Mouse (Mus musculus): ENCODE measurements around the gene Klhdc8a.

Gene Klhdc8a

GRCm38 (mm10) chr1:132290921-132291675 lies 7.3 kb upstream of the Klhdc8a start:
- no peak for DNase-seq (ENCODE audit: low spot score in 2 of 2)

- DNase-seq (ENCODE audit: low spot score in 2 of 2) = no peak
Measured at GRCm38 (mm10) chr1:132291706-132292105, 6.7 kb upstream of the Klhdc8a start.

GRCm38 (mm10) chr1:132292318-132293129 lies 5.9 kb upstream of the Klhdc8a start:
- peak in 1 of 2 experiments; percentile 40 for DNase-seq (ENCODE audit: low spot score in 2 of 2)

- DNase-seq (ENCODE audit: low spot score in 2 of 2) = no peak
Measured at GRCm38 (mm10) chr1:132295506-132295905, 2.9 kb upstream of the Klhdc8a start.

- no peak for DNase-seq (ENCODE audit: low spot score in 2 of 2)
Measured at GRCm38 (mm10) chr1:132296051-132296450, 2.4 kb upstream of the Klhdc8a start.

GRCm38 (mm10) chr1:132298801-132299464 lies 507 bp downstream of the Klhdc8a start:
- DNase-seq (ENCODE audit: low spot score in 2 of 2) = peak in 1 of 2 experiments; percentile 32

GRCm38 (mm10) chr1:132299744-132300143 lies 1.3 kb downstream of the Klhdc8a start:
- no peak for DNase-seq (ENCODE audit: low spot score in 2 of 2)

- DNase-seq (ENCODE audit: low spot score in 2 of 2) = no peak
Measured at GRCm38 (mm10) chr1:132301242-132301641, 2.8 kb downstream of the Klhdc8a start.

GRCm38 (mm10) chr1:132302341-132302866 lies 4.0 kb downstream of the Klhdc8a start:
- no peak for DNase-seq (ENCODE audit: low spot score in 2 of 2)

- DNase-seq (ENCODE audit: low spot score in 2 of 2) = no peak
Measured at GRCm38 (mm10) chr1:132304618-132305214, 6.3 kb downstream of the Klhdc8a start.

- DNase-seq (ENCODE audit: low spot score in 2 of 2) = peak; percentile 47 to 80
Measured at GRCm38 (mm10) chr1:132306160-132306559, 7.7 kb downstream of the Klhdc8a start.

GRCm38 (mm10) chr1:132306808-132307207 lies 8.4 kb downstream of the Klhdc8a start:
- no peak for DNase-seq (ENCODE audit: low spot score in 2 of 2)

GRCm38 (mm10) chr1:132307962-132308361 lies 9.5 kb downstream of the Klhdc8a start:
- no peak for DNase-seq (ENCODE audit: low spot score in 2 of 2)

GRCm38 (mm10) chr1:132308674-132309073 lies 10.2 kb downstream of the Klhdc8a start:
- no peak for DNase-seq (ENCODE audit: low spot score in 2 of 2)

GRCm38 (mm10) chr1:132310754-132311153 lies 12.3 kb downstream of the Klhdc8a start:
- no peak for DNase-seq (ENCODE audit: low spot score in 2 of 2)

GRCm38 (mm10) chr1:132311174-132311859 lies 12.9 kb downstream of the Klhdc8a start:
- DNase-seq (ENCODE audit: low spot score in 2 of 2) = peak in 1 of 2 experiments; percentile 56

GRCm38 (mm10) chr1:132312043-132312442 lies 13.6 kb downstream of the Klhdc8a start:
- no peak for DNase-seq (ENCODE audit: low spot score in 2 of 2)

- DNase-seq (ENCODE audit: low spot score in 2 of 2) = peak; percentile 62 to 74
Measured at GRCm38 (mm10) chr1:132312703-132313102, 14.3 kb downstream of the Klhdc8a start.

GRCm38 (mm10) chr1:132315889-132316624 lies 17.6 kb downstream of the Klhdc8a start, which contains the start of gene Nuak2:
Gene Nuak2, plus strand, starts transcription at chr1:132316126.
- peak; percentile 80 to 91 for DNase-seq (ENCODE audit: low spot score in 2 of 2)

- DNase-seq (ENCODE audit: low spot score in 2 of 2) = no peak
Measured at GRCm38 (mm10) chr1:132316625-132316994, 18.2 kb downstream of the Klhdc8a start.

Measured in spleen, postnatal 10 days (tissue).